Mouse (Mus musculus) cerebellum, adult 11-12 months (tissue): ENCODE results near the gene Sqor.

ENCODE experiments used
- DNase-seq: peaks from one replicate; pipeline ENCODE4 v3.0.0; 2022

Sqor gene

DNA sequence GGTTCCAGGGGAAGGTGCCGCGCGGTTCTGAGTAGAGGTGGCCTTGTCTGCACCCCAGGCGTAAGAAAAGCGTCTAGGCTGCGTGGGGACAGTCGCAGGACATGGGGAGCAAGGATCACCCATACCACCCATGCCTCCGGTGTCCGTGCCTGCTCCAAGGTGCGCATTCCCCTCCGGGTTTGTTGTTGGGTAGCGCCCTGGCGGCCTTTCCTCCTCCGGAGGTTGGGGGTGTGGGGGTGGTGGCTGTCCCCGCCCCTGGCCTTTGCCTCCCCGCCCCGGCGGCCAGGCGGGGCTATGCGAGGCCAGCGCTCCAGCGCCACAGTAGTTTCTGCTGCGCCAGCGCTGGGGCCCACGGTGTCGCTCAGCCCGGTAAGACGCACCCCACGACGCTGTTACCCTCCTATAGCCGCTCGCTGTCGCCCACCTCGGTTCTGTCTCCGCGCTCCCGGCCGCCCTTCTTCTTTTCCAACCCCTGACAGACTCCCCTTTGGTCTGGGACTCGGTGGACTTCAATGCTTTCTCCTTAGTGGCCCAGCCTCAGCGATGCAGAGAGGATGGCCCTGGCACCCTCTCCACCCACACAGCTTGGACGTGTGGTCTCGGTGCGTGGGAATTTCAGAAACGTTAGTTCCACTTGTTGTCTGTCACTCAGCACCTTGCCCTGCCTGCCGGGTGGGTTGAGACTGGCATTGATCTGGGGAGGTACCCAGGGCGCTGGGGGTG lies at the start of gene Sqor:
Sqor (plus strand) TSS at position 167 of the 723 bp plus-strand sequence.
- DNase-seq: peak; percentile 63

DNA sequence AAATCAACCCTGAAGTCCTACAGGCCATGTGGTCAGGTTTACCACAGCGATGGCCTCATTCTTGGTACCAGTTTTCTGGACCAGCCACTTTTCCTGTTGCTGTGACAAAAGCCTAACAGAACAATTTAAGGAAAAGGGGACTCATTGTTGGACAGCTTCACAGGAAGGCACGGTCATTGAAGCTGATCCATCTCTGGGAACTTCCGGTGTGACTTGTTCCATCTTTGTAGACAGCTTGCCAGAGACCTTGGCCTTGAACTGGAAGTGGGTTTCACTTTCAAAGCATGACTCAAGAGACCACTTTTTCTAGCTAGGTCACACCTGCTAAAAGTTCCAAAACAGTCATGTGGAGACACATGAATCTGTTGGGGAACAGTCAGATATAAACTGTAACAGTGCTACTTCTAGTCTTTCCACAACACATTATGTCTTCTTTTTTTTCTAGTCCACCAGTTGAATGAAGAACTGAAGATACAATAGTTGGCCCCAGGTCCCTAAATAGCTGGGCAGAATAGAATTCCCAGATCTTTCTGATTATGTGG lies 48.7 kb upstream of the Sqor start:
- DNase-seq: no peak

DNA sequence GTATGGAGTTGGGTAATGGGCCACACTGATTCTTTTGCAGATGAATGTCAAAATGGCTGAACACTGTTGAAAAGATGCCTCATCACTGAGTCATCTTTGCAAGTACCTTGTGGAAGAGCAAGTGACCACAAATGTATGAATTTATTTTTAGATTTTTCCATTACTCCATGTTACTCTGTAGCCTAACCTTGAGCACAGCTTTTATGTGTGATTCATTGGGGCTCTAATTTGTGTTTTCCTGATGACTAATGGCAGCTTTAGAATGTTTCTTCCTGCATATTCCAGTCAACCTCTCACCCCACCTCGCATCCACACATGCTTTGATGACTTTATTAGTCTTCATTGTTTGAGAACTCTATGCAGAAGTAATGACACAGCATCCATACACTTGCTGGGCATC lies 45.8 kb upstream of the Sqor start:
- DNase-seq: no peak

DNA sequence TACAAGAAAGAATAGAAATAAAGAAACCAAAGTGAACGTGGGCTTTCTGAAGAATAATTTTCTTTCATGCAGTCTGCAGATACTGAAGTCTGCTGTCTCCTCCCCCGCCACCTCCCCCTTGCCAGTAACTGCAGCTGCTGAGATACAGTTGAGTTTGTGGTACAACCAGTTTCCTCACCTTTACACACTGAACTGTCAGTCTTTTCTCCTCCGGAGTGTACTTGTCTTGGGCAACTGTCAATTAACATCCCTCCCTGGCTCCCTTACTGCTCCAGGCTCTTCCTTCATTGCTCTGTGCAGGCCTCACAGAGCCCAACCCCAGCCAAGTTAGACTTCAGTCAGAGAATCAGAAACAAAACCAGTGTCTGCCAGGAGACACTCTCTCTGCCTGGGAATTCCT lies 44.5 kb upstream of the Sqor start:
- DNase-seq: no peak

DNA sequence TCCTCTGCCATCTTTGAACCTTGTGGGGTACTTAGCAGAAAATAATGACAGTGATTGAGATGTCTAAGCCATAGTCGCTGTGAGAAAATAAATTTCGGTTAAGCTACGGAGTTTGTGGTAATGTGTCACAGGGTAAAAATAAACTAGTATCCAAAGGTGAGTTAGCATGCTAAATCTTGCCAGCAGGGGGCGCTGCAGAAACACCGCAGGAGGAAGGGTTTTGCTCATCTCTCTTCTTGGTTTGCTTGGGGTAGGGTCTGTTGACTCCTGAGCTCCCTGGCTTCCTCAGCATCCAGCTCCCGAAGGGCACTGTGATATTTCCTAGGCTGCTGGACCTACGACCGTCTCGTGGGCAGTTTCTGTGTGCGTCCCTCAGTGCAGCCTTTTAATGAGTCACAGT lies 39.4 kb upstream of the Sqor start:
- no peak for DNase-seq

DNA sequence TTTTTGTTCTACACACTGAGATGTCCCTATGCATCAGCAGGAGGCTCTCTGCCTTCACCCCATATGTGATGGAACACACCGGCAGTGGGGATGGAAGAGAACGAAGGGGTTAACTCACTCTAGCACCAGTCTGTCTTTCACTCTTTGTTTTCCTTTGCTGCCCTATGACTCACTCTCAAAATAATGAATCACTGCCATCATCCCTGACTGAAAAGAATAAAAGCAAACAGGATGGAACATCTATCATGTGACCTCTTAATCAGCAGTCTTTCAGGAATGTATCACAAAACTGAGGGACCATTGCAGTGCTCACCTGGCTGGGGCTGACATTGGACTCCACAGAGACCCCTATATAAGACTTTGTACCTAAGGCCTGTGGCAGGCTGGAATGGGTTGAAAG lies 33.6 kb upstream of the Sqor start:
- DNase-seq: no peak

DNA sequence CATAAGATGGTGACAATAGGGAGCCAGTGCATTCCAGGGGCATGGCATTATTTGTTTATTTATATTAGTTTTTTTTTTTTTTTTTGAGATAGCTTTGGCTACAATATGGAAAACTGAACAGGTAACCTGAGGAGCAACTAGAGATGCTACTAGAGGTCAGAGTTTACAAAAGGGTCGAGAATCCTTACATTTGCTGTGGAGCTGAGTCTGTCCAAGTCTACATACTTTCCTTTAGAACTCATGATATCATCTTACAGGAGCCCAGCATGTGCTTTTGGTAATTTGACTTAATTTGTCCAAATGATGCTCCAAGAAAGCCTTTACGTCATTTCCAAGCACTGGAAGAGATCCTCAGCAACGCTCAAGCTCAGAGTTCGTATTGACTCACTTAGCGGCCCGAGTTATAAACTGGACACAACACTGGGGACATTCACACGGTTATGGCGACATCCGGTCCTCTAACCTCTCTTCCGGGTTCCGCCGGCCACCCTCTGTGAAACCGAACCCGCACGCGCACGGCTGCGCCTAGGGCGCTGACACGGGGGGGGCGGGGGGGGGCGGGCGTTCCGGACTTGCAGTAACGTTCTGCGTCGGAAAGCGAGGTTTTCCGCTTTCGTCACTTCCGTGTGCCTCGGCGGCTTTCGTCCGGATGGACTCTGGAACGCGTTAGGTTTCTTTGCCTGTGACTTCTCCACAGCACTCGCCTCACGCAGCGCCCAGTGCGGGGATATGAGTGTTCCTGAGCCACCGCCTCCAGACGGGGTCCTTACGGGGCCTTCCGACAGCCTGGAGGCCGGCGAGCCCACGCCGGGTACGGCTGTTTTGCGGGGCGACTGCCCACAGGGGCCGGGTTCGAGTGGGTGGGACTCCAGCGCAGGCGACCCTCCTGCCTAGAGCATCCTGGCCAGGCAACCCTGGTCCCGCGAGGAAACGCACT lies 26.9 kb upstream of the Sqor start, which contains the start of gene Bloc1s6:
Bloc1s6 (plus strand) TSS at position 610 of the 937 bp plus-strand sequence.
- peak; percentile 92 for DNase-seq

DNA sequence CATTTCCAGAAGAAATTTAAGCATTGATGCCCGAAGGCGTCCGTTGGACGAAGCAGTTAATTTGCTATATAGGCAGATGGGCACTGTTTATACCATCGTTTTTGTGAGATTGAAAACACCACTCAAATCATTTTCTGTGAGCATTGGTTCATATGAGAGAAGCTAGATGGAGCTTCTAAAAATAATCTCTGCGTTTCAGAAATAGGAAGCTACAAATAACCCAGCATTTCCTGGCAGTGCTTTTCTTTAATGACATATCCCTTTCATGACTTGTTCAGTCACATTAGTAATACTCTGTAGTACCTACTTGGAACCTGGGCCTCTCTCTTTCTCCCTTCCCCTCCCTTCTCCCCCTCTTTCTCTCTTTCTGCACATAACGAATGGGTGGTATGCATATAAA lies 26.0 kb upstream of the Sqor start:
- DNase-seq: no peak

DNA sequence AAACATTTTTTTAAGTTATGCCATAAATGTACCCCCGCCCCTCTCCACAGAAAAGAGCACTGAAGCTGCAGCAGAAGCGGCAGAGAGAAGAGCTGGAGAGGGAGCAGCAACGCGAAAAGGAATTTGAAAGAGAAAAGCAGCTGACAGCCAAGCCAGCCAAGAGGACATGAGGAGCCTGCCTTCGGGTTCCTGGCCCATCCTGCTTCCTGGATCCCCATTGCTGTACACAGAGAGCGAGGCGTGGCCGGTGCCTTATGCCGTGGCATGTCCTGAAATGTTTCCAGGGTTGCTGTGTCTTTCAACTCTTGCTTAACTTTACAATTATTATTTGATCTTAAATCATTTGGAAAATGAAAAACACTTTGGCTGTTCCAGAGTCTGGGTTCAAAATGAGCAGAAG lies 18.6 kb upstream of the Sqor start:
- no peak for DNase-seq

DNA sequence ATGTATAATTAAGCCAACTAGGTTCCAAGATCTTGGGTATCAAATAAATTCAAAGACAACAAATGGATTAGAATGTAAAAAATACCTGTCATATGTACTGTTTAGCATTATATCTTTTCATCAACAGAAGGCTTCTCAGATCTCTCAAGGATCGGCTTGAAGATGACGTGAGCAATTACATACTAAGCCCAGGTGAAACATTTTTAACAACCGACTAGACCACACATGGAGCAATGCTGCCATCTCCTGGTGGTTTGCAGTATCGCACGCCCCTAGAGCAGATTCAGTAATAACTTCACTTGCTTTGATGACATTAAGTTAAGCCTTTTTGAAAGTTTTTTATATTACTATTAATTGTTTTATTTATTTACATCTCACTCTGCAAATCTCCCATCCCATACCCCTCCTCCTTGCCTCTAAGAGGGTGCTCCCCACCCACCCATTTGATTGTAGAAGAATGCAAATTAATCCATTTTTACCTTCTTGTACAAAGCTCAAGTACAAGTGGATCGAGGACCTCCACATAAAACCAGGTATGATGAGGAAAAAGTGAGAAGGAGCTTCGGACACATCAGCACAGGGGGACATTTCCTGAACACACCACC lies 11.2 kb upstream of the Sqor start:
- DNase-seq: peak; percentile 49

DNA sequence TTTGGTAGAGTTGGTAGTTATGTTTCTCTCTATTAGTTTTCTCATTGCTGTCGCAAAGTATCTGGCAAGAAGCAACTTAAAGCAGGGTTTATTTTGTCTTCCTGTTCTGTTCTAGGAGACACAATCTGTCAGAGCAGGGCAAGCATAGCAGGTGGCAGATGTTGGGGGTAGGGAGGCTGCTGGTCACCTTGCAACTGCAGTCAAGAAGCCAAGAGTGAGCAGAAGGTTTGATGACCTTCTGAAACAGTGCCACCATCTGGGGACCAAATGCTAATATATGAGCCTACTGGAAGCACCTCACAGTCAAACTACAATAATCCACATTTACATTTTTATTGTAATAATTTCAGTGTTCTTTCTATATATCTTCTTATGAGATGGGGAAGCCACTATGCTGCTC lies 5.2 kb upstream of the Sqor start:
- peak; percentile 88 for DNase-seq

DNA sequence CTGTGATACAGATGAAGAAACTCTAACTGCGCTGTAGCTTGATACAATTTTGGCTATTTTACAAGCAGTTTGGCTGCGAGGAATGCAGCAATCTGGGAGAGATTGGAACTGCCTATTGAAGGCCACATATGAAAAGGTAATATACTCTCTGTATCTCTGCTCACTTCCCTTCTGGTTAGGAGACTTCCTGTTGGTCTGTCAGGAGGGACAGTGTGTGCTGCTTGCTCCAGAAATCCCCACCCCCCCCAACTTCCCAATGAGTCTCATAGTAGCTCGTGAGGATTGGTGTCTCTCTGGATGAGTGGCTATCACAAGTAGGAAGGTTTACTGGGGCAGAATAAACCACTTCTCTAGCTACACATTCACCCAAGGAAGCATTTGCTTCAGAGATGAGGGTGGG lies 2.0 kb upstream of the Sqor start:
- no peak for DNase-seq

DNA sequence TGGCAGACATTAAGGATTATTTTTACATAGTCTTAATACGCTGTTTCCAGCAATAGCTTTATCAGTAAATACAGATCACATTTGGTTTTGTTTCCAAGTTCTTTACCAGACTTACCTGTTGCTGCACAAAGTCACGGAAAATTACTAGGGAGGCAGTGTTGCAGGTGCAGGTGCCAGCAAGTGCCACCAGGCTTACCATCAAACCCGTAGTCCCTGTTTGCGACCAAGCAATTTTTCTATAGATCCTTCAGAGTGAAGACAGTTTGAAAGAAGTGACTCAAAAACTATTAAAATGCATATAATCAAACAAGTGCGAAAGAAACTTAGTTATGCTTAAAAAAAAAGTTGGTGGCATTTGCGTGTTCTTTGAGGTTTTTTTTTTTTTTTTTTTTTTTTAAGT lies 511 bp upstream of the Sqor start:
- DNase-seq: no peak

DNA sequence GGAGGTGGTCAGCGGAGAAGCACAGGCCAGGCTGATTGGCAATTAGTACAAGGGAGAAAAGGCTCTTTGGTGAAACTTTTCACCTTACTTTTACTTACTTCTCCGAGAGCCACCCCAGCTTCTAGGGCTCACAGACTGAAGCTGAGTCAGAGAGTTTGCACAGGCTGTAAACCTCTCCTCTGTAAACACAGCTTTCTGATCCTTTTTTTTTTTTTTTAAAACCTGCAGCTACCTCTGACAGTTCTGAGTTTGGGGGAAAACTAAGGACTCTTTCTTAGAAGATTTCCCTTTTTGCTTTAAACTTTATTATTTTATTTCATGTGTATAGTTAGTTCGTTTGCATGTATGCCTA lies 733 bp downstream of the Sqor start:
- DNase-seq: no peak

DNA sequence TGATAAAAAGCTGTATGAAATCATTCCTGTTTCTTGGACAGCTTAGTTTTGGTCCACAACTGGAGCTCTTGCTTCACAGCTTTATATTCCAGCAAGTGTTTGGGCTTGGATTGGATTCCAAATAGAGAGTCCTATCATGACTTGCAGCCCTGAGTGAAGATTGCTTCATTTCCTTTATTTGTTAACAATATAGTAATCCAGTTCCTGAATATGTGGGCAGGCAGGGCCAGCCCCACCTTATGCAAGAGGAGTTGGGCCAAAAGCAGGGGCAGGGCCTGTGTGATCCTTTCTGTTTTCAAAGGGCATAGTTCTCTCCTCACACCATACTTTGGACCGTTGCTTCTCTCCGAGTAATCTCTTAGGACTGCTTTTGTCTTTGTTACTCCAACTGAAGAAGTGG lies 6.0 kb downstream of the Sqor start:
- no peak for DNase-seq

DNA sequence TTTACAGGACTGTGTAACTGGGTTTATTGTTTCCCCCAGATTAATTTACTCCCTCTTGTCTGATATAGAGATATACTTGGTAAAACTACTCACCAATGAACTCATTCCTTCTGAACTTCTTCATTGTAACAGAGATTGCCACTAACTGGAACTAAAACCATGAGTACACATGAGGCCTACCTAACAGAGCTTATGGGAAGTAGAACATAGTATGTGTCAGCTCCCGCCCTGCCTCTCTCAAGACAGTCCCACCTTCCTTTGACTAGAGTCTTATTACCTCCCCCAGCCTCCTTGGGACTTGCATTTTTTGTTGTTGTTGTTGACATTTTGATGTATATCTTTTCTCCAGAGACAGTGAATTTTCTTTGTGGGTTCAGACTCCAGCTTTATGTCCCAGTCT lies 7.9 kb downstream of the Sqor start:
- DNase-seq: no peak

DNA sequence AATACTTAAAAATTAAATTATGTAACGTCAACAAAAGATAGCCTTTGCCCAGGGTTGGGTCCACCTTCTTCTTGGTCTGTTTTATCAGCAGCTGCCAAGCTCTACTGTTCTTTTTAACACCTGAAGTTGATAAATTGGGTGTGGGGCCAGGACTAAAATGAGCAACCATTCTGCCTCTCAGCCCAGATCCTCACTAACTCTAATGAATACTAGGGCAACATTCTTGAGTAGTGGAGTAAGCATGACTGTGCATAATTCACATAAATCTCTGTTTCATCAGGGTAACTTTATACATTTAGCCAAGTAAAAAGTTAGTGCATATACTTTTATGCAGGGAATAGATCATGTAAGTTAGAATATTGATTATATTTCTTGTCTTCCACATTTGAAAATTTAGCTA lies 10.5 kb downstream of the Sqor start:
- DNase-seq: no peak

DNA sequence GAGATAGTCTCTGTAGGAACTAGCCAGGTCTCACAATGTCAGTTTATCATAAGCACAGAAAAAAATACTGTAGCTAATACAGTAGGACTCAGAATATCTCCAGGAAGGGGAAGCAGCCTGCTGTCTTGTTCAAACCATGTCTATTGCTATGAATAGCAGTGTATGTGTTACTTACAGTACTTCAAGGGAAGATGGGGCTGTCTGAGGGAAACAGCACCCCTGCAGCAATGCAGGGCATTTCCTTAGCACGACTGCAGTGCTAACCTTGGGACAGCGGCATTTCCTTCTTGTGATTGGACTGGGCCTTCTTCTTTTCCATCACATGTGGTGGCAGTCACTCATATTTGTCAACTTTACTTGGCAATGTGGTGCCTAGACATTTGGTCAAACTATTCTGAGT lies 11.8 kb downstream of the Sqor start:
- no peak for DNase-seq

DNA sequence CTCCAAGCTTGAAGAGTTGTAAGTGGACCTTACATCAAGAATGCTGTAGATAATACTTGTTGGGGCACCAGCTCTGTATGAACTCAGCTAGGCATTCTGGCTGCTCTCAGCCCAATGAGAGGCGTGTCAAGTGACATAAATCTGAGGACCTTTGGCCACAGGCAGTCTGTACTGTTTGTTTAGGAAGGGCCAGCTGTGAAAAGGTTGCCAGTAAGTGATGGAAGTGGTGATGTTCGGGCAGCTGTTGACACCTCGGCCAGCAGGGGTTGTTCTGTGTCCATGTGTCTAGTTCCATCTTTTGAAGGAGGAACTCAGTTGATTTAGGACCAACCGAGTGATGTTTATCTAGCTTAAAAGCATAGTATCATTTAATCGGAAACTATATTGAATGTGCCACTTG lies 14.9 kb downstream of the Sqor start:
- no peak for DNase-seq

DNA sequence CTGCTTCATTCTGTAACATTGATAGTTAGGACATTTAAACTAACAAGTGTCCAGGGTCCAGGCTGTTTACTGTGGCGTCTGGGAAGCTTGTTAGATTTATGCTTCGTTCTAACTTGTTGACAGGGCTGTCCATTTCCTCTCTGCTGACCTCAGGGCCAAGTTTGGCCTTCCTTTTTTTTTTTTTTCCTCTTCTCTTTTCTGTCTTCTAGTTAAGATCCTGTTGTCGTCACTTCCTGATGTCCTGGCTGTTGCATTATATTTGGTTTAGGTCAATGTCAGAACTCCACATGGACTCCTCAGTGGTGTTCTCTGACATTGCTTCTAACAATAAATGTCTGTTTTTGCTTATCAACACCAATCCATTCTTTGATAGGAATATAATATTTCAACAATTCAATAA lies 15.4 kb downstream of the Sqor start:
- no peak for DNase-seq

DNA sequence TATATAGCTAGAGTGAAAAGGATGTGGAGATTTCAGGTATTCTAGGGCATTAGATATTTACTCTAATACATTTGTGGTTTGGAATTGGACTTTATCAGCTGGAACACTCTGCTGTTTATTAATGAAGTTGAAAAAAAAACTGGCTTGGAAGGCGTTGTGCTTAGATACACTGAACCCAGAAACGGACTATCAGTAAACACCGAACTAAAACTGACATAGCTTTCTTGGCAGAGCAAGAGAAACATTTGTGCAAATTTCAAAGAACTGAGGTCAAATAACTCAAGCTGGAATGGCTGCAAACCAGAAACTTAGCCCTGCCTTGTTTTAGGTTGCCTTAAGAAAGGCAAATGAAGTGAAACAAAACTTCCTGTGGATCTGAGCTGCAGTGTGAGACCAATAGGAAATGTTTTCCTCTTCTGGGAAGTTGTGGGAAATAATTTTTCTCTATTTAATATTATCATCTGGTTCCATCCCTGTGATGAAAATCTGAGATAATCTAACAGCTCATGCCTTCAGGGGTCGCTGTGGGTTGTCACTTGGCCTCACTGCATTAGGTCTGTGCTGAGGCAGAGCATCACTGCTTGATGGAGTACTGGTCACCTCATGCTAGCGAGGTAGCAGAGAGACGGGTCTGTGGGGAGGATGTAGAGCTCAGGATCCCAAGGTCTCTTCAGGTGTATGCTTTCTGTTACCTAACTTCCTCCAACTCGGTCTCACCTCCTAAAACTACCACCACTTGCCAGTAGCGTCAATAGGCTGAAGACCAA lies 16.7 kb downstream of the Sqor start:
- DNase-seq: no peak

DNA sequence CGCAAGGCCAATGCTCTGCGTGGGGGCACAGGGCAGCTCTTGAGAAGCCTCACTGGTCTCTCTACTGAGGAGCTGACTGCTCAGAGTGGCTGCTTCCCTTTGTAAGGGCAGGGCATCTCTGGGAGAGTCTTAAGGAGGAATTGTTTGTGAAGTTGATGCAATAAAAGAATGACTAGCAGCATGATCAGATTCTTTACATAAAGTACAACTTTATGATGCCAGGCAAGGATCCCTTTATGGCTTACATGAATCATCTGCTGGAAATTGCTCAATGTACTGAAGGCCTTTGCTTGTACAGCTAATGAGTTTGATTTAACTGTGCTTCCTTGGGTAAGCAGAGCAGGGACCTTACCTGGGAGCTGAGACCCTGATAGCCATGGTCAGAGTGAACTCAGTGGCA lies 18.7 kb downstream of the Sqor start:
- no peak for DNase-seq

DNA sequence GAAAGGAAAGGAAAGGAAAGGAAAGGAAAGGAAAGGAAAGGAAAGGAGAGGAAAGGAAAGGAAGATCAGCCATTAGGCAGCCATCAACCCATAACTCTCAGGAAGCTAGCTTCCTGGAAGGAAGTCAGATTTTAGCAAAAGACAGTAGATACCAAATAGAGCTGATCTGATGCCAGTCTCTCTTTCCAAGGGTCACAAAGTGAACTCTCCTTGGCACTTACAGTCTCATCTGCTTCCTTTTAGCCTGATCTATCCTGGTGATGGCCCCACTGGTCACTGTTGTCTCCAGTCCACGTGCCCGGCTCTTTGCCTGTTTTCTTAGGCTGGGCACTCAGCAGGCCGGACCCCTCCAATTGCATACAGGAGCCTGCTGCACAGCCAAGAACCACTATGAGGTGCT lies 19.7 kb downstream of the Sqor start:
- DNase-seq: no peak
